Mouse (Mus musculus) hindbrain, embryonic 10.5 days (tissue): ENCODE results near the gene Lamtor2. TPM values are rescaled to one million over a fixed set of nuclear protein-coding genes. Genes with fewer than 3 reads are reported as not detected.
"Not testable (repeated sequence)": the region's sequence is repeated elsewhere in the genome, so short reads cannot be mapped to it uniquely, and the experiment has no call there.

ENCODE experiments used
- DNase-seq: peaks from one replicate; pipeline ENCODE4 v3.0.0-alpha.2; 2017; ENCODE audit warnings: low spot score
- H3K27ac ChIP-seq: fragments of 300-500 bp; sonication (generic); 2 replicates; pipeline ENCODE4 v1.5.1; 2016; ENCODE audit warnings: mild to moderate bottlenecking, moderate library complexity
- H3K27me3 ChIP-seq: fragments of 300-500 bp; sonication (generic); 2 replicates; pipeline ENCODE4 v1.6.1; 2016; ENCODE audit warnings: mild to moderate bottlenecking; ENCODE audit not compliant: poor library complexity, insufficient read depth, severe bottlenecking
- H3K36me3 ChIP-seq: fragments of 300-500 bp; sonication (generic); 2 replicates; pipeline ENCODE4 v1.6.1; 2016; ENCODE audit warnings: mild to moderate bottlenecking, moderate library complexity
- H3K4me1 ChIP-seq: fragments of 300-500 bp; sonication (generic); replicated peaks from 2 replicates; pipeline ENCODE4 v1.6.1; 2016; ENCODE audit warnings: mild to moderate bottlenecking
- H3K4me3 ChIP-seq: fragments of 300-500 bp; sonication (generic); 2 replicates; pipeline ENCODE4 v1.5.1; 2016; ENCODE audit warnings: mild to moderate bottlenecking, moderate library complexity
- H3K9me3 ChIP-seq: fragments of 300-500 bp; sonication (generic); 2 replicates; pipeline ENCODE4 v1.6.1; 2016; ENCODE audit warnings: mild to moderate bottlenecking, moderate library complexity
- WGBS: fragments of 180-500 bp; shearing (Covaris S2); methylation state at CpG from one replicate; pipeline ENCODE4 v1.1.7; 2016; 5-methylcytosine and 5-hydroxymethylcytosine counted together
- polyA plus RNA-seq: library from polyadenylated mRNA; unstranded; fragments of >200 nt; fragmentation: Nextera tagmentation; extraction: Ambion mirVana; gene quantifications from 2 replicates; pipeline ENCODE4 v1.2.1, GENCODE M21; 2016

Lamtor2 gene
- polyA plus RNA-seq, 1 experiment from 2014 or later, result 180 TPM

DNA sequence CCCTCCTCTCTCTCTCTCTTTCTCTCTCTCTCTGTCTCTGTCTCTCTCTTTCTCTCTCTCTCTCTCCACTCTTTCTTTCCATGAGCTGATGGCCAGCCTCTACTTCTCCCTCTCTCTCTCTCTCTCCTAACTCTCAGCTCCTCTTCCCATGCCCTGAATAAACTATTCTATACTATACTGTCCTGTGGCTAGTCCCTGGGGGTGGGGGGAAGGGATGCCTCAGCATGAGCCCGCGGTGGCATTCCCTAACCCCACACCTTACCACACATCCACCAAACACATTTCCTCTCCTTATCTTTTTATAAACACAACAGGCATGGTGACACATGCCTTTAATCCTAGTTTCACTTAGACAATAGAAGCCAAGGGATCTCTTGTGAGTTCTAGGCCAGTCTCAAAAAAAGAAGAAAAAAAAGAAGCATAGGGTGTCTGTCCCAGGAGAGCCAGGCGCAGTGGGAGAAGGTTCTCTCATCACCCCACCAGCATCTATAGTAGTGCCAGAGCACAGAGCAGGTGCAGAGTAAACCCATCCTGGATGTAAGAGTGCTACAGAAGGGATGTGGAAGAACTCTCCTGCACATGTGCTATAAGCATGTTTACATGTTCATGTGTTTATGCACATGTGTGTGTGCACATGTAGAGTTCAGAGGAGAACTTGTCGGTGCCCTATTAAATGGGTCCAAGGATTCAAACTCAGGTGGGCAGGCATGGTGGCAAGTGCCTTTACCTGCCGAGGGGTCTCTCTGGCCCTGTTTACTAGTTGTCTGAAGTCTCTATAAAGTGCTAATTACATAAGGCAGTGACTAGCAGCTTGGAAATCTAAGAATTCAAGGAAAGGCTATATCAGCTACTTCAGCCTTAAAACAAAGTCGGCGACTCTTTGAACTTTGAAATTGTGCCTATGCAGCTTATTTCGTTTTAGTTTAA is 25.9 kb upstream of the Lamtor2 start:
- no peaks in the 10 kb centered on the region for H3K9me3 ChIP-seq
- WGBS, result 58% methylated on average over 8 of the region's 8 CpGs
- no peak for DNase-seq
- no peaks in the 10 kb centered on the region for H3K27me3 ChIP-seq
- H3K36me3 ChIP-seq, result peaks cover 31% of the 10 kb centered on the region
- peak overlapping the region; percentile 88 for H3K27ac ChIP-seq
- H3K4me3 ChIP-seq, result peak overlapping the region; percentile 91
- H3K4me1 ChIP-seq, result peaks cover 18% of the 10 kb centered on the region

DNA sequence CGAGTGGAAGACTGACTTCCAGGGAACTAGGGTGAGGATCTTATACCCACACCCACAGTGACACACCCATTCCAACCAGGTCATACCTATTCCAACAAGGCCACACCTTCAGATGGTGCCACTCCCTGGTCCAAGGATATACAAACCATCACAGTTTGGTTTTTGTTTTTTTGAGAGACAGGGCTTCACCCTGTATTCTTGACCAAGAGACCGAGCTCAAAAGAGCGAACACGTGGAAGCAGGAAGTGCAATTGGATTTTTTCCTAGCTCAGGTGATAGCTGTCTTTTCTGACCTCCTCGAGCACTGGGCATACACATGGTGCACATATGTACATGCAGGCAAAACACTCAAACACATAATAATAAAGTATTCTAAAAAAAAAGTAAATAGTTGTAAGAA is 25.0 kb upstream of the Lamtor2 start:
- H3K4me1 ChIP-seq, result peaks cover 18% of the 10 kb centered on the region
- DNase-seq, H3K27me3 ChIP-seq, H3K27ac ChIP-seq, H3K9me3 ChIP-seq, H3K4me3 ChIP-seq: not testable (repeated sequence)
- peaks cover 21% of the 10 kb centered on the region for H3K36me3 ChIP-seq
- WGBS, result 90% methylated on average over 5 of the region's 5 CpGs

DNA sequence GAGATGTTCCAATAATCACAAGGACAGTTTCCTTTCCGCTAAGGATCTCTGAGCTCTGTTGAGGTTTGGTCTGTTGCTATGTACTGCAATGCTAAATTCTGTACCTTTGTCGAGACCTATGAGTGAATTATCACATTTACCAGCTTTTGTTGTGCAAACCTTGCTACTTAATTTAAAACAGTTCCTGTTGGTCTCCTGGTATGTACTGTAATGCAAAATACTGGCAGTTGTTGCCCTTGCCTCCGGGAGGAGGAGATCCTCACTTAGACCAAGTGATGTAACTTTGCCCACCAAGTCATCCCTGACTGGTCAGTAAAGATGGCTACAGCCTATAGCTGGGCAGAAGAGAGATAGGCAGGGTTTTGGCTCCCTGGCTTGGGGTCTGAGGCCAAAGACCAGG is 22.7 kb upstream of the Lamtor2 start, which contains the start of gene Ssr2:
Ssr2 (plus strand) TSS at position 337 of the 400 bp plus-strand sequence.
- Histone ChIP-seq H3K27ac (no peak within 1 kb of the TSS), H3K9me3 (no peaks in the 10 kb centered on the region), H3K27me3 (no peaks in the 10 kb centered on the region), H3K4me3 (no peak within 1 kb of the TSS), H3K36me3 (peaks cover 5% of the 10 kb centered on the region; the same call in 1 of the 2 replicates), H3K4me1 (peaks cover 12% of the 10 kb centered on the region)
- 88% methylated on average over 3 of the region's 3 CpGs for WGBS
- no peak for DNase-seq

DNA sequence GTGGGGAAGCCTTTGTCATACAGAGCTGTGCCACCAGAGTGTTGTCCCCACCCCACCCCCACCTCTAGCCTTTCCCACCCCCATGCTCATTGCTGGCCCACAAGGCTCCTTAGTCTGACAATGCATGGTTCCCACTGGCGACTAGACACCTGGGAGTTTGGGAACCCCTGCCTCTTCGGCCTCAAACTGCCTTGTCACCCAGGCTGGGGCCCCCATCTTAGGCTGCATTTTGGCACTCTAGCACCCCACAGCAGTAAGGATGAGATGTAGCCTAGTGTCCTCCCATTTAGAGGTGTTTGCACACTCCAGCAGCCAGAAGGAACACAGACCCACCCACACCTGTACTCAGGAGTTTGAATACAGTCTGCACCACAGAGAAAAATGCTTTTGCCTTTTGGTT is 20.9 kb upstream of the Lamtor2 start:
- no peak overlapping the region for H3K4me3 ChIP-seq
- H3K27me3 ChIP-seq, result no peaks in the 10 kb centered on the region
- H3K9me3 ChIP-seq, result no peaks in the 10 kb centered on the region
- no peak for DNase-seq
- no peaks in the 10 kb centered on the region for H3K4me1 ChIP-seq
- no peak overlapping the region for H3K27ac ChIP-seq
- H3K36me3 ChIP-seq, result peaks cover 22% of the 10 kb centered on the region
- WGBS, result 88% methylated on average over 2 of the region's 2 CpGs

DNA sequence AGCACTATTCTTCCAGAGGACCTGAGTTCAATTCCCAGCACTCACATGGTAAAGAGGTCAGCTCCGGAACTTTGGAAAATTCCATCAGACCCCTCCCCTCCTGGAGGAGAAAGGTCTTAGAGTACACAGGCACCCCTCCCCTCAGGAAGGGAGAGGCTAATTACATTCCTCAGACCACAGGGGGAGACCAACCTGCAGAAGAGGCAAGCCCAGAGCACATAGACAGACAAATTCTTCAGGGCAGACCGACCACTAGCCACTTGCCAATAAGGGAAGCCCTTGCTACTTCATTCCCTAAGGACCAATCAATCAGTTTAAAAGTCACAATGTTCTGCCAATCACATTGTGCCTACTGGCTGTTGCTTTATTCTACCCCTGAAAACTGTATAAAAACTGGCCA is 20.0 kb upstream of the Lamtor2 start:
- no peak for DNase-seq
- H3K9me3 ChIP-seq, result no peaks in the 10 kb centered on the region
- no peaks in the 10 kb centered on the region for H3K4me1 ChIP-seq
- peaks cover 32% of the 10 kb centered on the region for H3K36me3 ChIP-seq
- H3K4me3 ChIP-seq, result no peak overlapping the region
- H3K27ac ChIP-seq, result no peak overlapping the region
- 84% methylated on average over 2 of the region's 2 CpGs for WGBS
- no peaks in the 10 kb centered on the region for H3K27me3 ChIP-seq

DNA sequence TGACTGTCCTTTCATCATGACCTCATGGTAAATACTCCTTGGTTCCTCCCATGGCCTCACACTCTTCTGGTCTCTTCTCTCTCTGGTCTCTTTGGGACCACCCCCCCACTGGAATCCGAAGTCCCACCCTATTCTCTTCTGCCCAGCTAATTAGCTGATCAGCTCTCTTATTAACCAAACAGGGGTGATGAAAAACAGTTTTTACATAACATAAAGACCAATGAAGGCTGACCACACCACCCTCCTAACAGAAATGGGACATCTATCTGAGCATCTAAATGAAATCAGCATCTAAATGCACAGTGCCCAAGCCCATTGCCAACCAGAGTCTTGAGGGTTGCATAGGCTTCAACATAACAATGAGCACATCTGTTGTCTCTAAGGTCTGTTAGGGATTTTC is 19.0 kb upstream of the Lamtor2 start:
- Histone ChIP-seq H3K4me3 (no peak overlapping the region), H3K4me1 (no peaks in the 10 kb centered on the region), H3K36me3 (peaks cover 41% of the 10 kb centered on the region), H3K27me3 (no peaks in the 10 kb centered on the region), H3K9me3 (no peaks in the 10 kb centered on the region), H3K27ac (no peak overlapping the region)
- no peak for DNase-seq
- WGBS, result 72% methylated on average over 1 of the region's 1 CpGs

DNA sequence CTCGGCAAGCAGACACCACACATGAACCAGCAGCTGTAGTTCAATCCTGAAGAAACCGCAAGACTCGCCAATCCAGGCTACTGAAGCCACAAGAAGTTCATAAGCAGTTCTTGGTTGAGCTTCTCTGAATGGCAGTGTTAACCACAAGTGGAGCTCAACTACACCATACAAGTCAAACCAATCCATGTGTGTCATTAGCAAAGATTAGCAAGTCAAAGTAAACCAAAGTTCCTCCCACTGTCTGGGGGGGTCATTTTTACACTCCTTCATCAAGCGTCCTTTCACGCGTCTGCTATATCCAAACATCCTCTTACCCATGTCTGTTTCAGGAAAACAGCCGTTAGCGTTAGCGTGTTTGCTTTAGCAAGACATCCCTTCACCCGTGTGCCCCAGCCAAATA is 17.5 kb upstream of the Lamtor2 start:
- Histone ChIP-seq H3K4me1 (no peaks in the 10 kb centered on the region), H3K9me3 (no peaks in the 10 kb centered on the region), H3K4me3 (no peak overlapping the region), H3K27me3 (no peaks in the 10 kb centered on the region), H3K36me3 (peaks cover 57% of the 10 kb centered on the region), H3K27ac (no peak overlapping the region)
- 97% methylated on average over 10 of the region's 10 CpGs for WGBS
- no peak for DNase-seq

DNA sequence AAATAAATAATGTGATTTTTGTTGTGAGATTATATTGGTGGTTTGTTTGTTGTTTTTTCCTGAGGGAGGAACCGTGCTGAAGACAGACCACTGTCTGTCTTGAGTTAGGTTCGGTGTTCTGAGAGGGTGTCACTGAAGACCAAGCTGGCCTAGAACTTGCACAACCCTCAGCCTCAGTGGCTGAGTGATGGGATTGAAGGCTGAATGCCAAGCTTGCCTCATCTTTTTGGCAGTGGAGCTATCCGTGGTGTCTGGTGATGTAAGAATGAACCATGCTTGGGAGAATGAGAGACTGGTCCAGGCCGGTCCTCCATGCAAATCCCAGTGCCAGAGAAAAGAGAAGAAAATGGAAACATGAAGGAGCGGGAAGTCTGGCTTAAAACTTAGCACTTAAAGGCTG is 16.8 kb upstream of the Lamtor2 start:
- Histone ChIP-seq H3K4me1 (no peaks in the 10 kb centered on the region), H3K27me3 (no peaks in the 10 kb centered on the region), H3K27ac (no peak overlapping the region), H3K9me3 (no peaks in the 10 kb centered on the region), H3K36me3 (peaks cover 63% of the 10 kb centered on the region), H3K4me3 (no peak overlapping the region)
- WGBS, result 93% methylated on average over 5 of the region's 5 CpGs
- DNase-seq, result no peak

DNA sequence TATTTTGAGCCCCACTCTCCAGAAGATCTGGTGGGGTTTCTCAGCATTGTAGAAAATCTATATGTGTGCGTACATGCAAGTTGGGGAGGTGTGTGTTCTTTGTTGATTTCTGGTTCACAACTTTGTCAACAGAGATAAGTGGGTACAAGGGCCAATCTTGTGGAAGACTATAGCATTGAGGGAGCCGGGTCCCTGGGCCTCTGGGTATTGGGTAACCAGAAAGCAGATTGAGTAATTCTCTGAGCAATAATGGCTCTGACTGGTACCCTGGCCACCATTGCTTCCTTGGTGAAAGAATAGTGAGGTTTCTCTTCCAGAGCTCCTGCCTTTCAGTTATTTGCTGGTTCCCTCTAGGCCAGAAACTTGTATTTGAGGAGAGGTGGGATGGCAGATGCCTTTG is 16.2 kb upstream of the Lamtor2 start:
- no peak for DNase-seq
- Histone ChIP-seq H3K4me3 (no peak overlapping the region), H3K27ac (no peak overlapping the region), H3K9me3 (no peaks in the 10 kb centered on the region), H3K4me1 (no peaks in the 10 kb centered on the region), H3K27me3 (no peaks in the 10 kb centered on the region), H3K36me3 (peaks cover 69% of the 10 kb centered on the region)
- 97% methylated on average over 2 of the region's 2 CpGs for WGBS

DNA sequence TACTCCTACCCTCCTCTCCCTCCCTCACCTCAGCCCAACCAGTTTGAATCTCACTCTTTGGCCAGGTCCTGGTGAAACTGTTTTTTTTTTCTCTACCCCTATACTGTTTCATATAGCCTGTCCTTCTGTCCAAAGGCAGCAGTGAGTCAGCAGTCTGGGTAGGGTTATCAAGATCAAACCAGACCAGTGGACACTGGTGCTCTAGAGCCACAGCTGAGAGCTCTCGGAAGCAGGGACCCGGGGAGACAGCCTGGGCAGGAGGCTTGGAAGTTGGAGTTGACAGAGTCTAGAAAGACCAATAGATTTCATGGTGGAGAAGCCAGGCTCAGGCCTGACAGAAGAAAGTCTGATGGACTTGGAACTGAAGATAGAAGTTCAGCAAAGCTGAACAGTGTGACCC is 15.7 kb upstream of the Lamtor2 start:
- Histone ChIP-seq H3K9me3 (no peaks in the 10 kb centered on the region), H3K4me1 (0 out of 2 replicates have a peak, but pooled peaks cover 4% of the 10 kb centered on the region), H3K36me3 (peaks cover 74% of the 10 kb centered on the region), H3K27me3 (no peaks in the 10 kb centered on the region), H3K27ac (no peak overlapping the region), H3K4me3 (no peak overlapping the region)
- WGBS, result 98% methylated on average over 2 of the region's 2 CpGs
- DNase-seq, result no peak

DNA sequence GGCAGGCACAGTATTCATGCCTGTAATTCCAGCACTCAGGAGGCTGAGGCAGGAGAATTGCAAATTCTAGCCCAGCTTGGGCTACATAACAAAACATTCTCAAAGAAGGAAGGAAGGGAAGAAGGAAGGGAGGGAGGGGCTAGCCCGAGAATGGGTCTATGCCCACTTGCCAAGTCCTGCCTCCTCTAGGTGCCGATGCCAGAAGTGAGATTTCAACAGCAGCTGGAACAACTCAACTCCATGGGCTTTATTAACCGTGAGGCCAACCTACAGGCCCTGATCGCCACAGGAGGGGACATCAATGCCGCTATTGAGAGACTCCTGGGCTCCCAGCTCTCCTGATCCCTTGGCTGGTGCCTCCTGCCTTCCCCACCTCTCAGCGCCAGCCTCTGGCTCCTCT is 15.0 kb upstream of the Lamtor2 start:
- Histone ChIP-seq H3K27me3 (no peaks in the 10 kb centered on the region), H3K36me3 (peaks cover 81% of the 10 kb centered on the region), H3K27ac (no peak overlapping the region), H3K4me3 (no peak overlapping the region), H3K4me1 (0 out of 2 replicates have a peak, but pooled peaks cover 4% of the 10 kb centered on the region), H3K9me3 (no peaks in the 10 kb centered on the region)
- WGBS, result 95% methylated on average over 6 of the region's 6 CpGs
- no peak for DNase-seq

DNA sequence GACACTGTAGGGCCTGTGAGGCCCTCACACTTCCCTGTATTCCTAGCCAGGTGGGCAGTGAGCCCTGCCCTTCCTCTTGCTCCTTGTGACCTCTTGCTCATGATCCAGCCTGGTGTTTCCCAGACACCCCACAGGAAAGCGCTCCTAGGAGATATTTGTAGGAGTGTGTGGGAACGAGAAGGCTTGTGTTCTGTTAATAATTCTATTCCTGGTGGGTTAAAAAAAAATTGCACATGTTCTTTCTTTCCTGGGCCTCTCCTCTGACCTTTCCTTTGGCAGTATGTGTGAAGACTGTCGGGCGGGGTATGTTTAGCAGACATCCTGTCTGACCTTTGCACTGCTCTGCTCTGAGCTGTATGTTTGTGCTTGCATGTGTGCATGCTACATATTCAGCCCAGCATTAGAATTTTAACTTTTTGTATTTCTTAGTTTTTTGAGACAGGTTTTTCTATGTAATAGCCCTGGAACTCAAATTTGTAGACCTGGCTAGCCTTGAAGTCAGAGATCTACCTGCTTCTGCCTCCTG is 13.7 kb upstream of the Lamtor2 start:
- Histone ChIP-seq H3K4me3 (no peak overlapping the region), H3K36me3 (peaks cover 94% of the 10 kb centered on the region), H3K4me1 (peaks cover 9% of the 10 kb centered on the region; the same call in 1 of the 2 replicates), H3K9me3 (no peaks in the 10 kb centered on the region), H3K27ac (no peak overlapping the region), H3K27me3 (no peaks in the 10 kb centered on the region)
- 85% methylated on average over 4 of the region's 4 CpGs for WGBS
- DNase-seq, result no peak

DNA sequence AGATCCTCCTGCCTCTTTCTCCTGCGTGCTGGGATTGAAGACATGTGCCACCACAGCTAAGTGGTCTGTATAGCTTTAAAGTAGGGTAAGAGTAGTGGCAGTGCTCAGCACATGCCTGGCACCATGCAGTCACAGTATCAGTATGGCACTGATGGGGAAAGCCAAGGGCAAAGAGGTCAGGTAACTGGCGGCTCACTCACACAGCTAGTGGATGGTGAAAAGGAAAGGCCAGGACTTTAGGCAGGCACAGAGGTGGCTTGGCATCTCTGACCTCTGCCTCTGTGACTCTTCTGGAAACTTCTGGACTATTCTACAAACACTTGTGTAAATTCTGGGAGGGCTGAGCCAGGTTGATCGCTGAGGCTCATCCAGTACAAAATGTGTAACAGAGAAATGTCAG is 13.2 kb upstream of the Lamtor2 start:
- Histone ChIP-seq H3K4me3 (no peak overlapping the region), H3K36me3 (peaks cover 99% of the 10 kb centered on the region), H3K9me3 (no peaks in the 10 kb centered on the region), H3K27ac (no peak overlapping the region), H3K27me3 (no peaks in the 10 kb centered on the region), H3K4me1 (peaks cover 9% of the 10 kb centered on the region; the same call in 1 of the 2 replicates)
- 92% methylated on average over 3 of the region's 3 CpGs for WGBS
- DNase-seq, result no peak
